Mouse (Mus musculus) embryonic facial prominence, embryonic 11.5 days (tissue): Measurements from ENCODE around the gene Sytl1. TPM values are rescaled to one million over a fixed set of nuclear protein-coding genes. Genes with fewer than 3 reads are reported as not detected.

Experiments used
- ATAC-seq: fragments of 200-750 bp; cut with Nextera tagmentation; replicated peaks from 2 replicates; pipeline ENCODE4 v1.8.0; 2017; ENCODE audit warnings: low read depth; ENCODE audit not compliant: insufficient number of reproducible peaks, low FRiP score, low TSS enrichment
- DNase-seq: peaks from one replicate; pipeline ENCODE4 v3.0.0-alpha.2; 2015; ENCODE audit warnings: low spot score
- H3K27ac ChIP-seq: fragments of 300-500 bp; sonication (generic); replicated peaks from 2 replicates; pipeline ENCODE4 v1.5.1; 2014; ENCODE audit warnings: mild to moderate bottlenecking, low read depth, low read length, control low read depth
- H3K27me3 ChIP-seq: fragments of 300-500 bp; sonication (generic); 2 replicates; pipeline ENCODE4 v1.6.1; 2014; ENCODE audit warnings: mild to moderate bottlenecking, low read length, moderate library complexity, mixed read lengths; ENCODE audit not compliant: control insufficient read depth, insufficient read depth
- H3K36me3 ChIP-seq: fragments of 300-500 bp; sonication (generic); replicated peaks from 2 replicates; pipeline ENCODE4 v1.6.1; 2014; ENCODE audit warnings: low read depth, mild to moderate bottlenecking, low read length, moderate library complexity, mixed read lengths; ENCODE audit not compliant: control insufficient read depth, insufficient read depth
- H3K4me1 ChIP-seq: fragments of 300-500 bp; sonication (generic); 2 replicates; pipeline ENCODE4 v1.6.1; 2014; ENCODE audit warnings: low read length, mixed read lengths; ENCODE audit not compliant: control insufficient read depth, insufficient read depth
- H3K4me2 ChIP-seq: fragments of 300-500 bp; sonication (generic); 2 replicates; pipeline ENCODE4 v1.6.1; 2014; ENCODE audit warnings: low read depth, mild to moderate bottlenecking, control low read depth, low read length, moderate library complexity
- H3K4me3 ChIP-seq: fragments of 300-500 bp; sonication (generic); 2 replicates; pipeline ENCODE4 v1.5.1; 2014; ENCODE audit warnings: low read depth, low read length, control low read depth
- H3K9ac ChIP-seq: fragments of 300-500 bp; sonication (generic); replicated peaks from 2 replicates; pipeline ENCODE4 v1.6.1; 2014; ENCODE audit warnings: mild to moderate bottlenecking, control low read depth, low read length
- H3K9me3 ChIP-seq: fragments of 300-500 bp; sonication (generic); replicated peaks from 2 replicates; pipeline ENCODE4 v1.6.1; 2016; ENCODE audit warnings: mild to moderate bottlenecking, low read length, inconsistent platforms, mixed read lengths; ENCODE audit not compliant: control insufficient read depth
- WGBS: fragments of 180-500 bp; shearing (Covaris S2); extraction: QIAGEN DNeasy Blood & Tissue Kit; methylation state at CpG from one replicate; pipeline ENCODE4 v1.1.7; 2014; 5-methylcytosine and 5-hydroxymethylcytosine counted together
- polyA plus RNA-seq: library from polyadenylated mRNA; unstranded; fragments of >200 nt; fragmentation: Nextera tagmentation; extraction: Ambion mirVana; gene quantifications from 2 replicates; pipeline ENCODE4 v1.2.1, GENCODE M21; 2014

Sytl1 gene
- polyA plus RNA-seq, 1 experiment from 2014 or later: 1.2 TPM

DNA sequence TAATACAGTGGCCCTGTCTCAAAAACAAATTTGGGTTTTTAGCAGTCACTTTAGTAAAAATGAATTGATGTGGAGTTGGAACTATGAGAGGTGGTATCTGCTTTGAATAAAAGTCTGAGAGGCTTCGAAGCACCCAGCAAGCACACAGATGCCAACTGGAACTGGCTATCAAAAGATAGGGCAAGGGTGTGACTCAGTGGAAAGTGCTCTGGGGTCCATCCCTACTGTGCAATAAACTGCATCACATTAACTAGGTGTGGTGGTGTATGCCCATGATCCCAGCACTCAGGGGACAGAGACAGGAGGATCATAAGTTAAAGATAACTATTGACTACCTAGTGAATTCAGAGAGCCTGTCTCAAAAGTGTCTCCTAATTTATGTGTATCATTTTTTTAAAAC, 28.3 kb upstream of the Sytl1 start:
- Histone ChIP-seq H3K36me3 (no peaks in the 10 kb centered on the region), H3K9ac (no peak overlapping the region), H3K27me3 (no peaks in the 10 kb centered on the region), H3K4me2 (no peak overlapping the region), H3K4me1 (peaks cover 7% of the 10 kb centered on the region), H3K27ac (no peak overlapping the region), H3K4me3 (no peak overlapping the region), H3K9me3 (no peaks in the 10 kb centered on the region)
- ATAC-seq: no peak
- 97% methylated on average over 1 of the region's 1 CpGs for WGBS
- no peak for DNase-seq

DNA sequence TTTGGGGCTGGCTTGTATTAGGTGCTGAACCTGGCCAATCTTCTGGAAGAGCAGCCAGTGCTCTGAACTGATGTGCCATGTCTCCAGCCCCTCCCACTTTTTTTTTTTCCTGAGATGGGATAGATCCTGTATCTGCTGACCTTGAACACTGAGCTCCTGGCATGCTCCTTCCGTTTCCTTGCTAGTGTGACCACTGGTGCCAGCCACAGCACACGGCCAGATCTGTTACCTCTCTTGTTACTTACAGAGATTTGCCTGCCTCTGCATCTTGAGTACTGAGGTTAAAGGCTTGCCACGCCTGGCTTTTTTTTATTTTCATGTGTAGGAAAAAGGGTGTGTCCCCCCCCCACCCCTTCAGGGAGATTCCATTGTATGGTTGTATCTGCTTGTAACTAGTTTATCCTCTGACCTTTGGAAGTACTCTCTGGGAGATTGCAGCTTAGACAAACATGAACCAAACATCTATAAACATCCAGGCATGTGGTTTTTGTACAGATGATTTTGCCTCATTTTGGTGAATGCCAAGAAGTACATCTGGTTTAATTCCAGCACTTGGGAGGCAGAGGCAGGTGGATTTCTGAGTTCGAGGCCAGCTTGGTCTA, 23.7 kb upstream of the Sytl1 start:
- no peaks in the 10 kb centered on the region for H3K9me3 ChIP-seq
- H3K36me3 ChIP-seq: no peaks in the 10 kb centered on the region
- DNase-seq: no peak
- H3K27ac ChIP-seq: no peak overlapping the region
- H3K9ac ChIP-seq: no peak overlapping the region
- H3K27me3 ChIP-seq: no peaks in the 10 kb centered on the region
- no peak overlapping the region for H3K4me2 ChIP-seq
- no peaks in the 10 kb centered on the region for H3K4me1 ChIP-seq
- no peak overlapping the region for H3K4me3 ChIP-seq
- no peak for ATAC-seq
- 86% methylated on average over 4 of the region's 4 CpGs for WGBS

DNA sequence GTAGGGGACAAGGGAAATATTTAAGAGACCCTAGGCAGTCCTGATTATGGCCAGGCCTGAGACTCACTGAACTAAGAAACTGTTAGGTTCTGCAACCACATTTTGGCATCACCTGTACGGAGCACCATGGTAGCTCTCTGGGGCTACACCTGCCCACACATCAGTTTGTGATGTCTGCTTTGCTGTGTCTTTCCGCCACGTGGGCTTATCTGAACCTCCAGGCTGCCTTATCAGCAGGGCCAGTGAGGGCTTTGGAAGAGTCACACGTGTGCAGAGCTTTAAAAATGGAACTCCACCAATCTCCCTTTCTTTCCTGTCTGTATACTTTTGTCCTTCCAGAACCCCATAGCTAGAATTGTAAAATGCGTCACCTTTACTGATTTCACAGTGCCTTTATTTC, 23.0 kb upstream of the Sytl1 start:
- WGBS: 84% methylated on average over 5 of the region's 5 CpGs
- no peaks in the 10 kb centered on the region for H3K27me3 ChIP-seq
- no peak for DNase-seq
- H3K36me3 ChIP-seq: no peaks in the 10 kb centered on the region
- H3K27ac ChIP-seq: no peak overlapping the region
- ATAC-seq: no peak
- H3K9me3 ChIP-seq: no peaks in the 10 kb centered on the region
- H3K4me2 ChIP-seq: no peak overlapping the region
- H3K4me1 ChIP-seq: 0 out of 2 replicates have a peak, but pooled peaks cover 2% of the 10 kb centered on the region
- H3K4me3 ChIP-seq: no peak overlapping the region
- H3K9ac ChIP-seq: no peak overlapping the region

GRCm38 (mm10) chr4:133285299-133285698, 22.4 kb upstream of the Sytl1 start:
- no peak overlapping the region for H3K27ac ChIP-seq

DNA sequence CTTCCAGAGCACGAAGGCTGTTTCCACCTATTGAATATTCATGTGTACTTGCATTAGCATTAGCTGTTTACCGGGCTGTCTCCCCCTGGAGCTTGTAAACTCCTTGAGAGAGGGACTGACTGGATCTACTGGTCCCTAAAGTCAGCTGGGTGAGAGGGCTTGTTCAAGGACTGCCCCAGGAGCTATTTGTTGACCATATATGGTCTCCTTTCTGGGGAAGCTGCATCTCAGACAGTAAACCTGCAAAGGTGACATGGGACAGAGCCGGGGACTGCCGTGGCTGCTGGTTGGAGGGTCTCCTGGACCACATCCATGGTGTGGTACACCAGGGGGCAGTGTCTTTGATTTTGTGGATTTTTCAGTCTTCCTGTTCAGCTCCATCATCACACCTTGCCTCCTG, 19.7 kb upstream of the Sytl1 start:
- 24% methylated on average over 4 of the region's 4 CpGs for WGBS
- Histone ChIP-seq H3K36me3 (no peaks in the 10 kb centered on the region), H3K4me2 (no peak overlapping the region), H3K27me3 (no peaks in the 10 kb centered on the region), H3K9me3 (no peaks in the 10 kb centered on the region), H3K27ac (peak overlapping the region; percentile 92), H3K4me1 (0 out of 2 replicates have a peak, but pooled peaks cover 2% of the 10 kb centered on the region), H3K9ac (no peak overlapping the region), H3K4me3 (no peak overlapping the region)
- DNase-seq (peak; percentile 49), ATAC-seq (no peak)

More at GRCm38 (mm10) chr4:133285299-133285698, 22.4 kb upstream of the Sytl1 start:
- no peaks in the 10 kb centered on the region for H3K36me3 ChIP-seq
- no peak overlapping the region for H3K9ac ChIP-seq
- H3K4me2 ChIP-seq: no peak overlapping the region
- H3K27me3 ChIP-seq: no peaks in the 10 kb centered on the region
- H3K4me1 ChIP-seq: 0 out of 2 replicates have a peak, but pooled peaks cover 2% of the 10 kb centered on the region
- H3K9me3 ChIP-seq: no peaks in the 10 kb centered on the region
- ATAC-seq: no peak
- no peak overlapping the region for H3K4me3 ChIP-seq
- DNase-seq: no peak
- WGBS: 80% methylated on average over 3 of the region's 3 CpGs

GRCm38 (mm10) chr4:133281951-133282481, 19.1 kb upstream of the Sytl1 start:
- 12% methylated on average over 5 of the region's 5 CpGs for WGBS
- ATAC-seq: peak; percentile 83
- no peaks in the 10 kb centered on the region for H3K27me3 ChIP-seq

GRCm38 (mm10) chr4:133281513-133281912, 18.6 kb upstream of the Sytl1 start:
- no peaks in the 10 kb centered on the region for H3K27me3 ChIP-seq
- H3K4me1 ChIP-seq: 0 out of 2 replicates have a peak, but pooled peaks cover 2% of the 10 kb centered on the region
- H3K4me2 ChIP-seq: peak overlapping the region; percentile 6; the same call in 1 of the 2 replicates
- no peak for ATAC-seq
- WGBS: 29% methylated on average over 7 of the region's 7 CpGs
- peak overlapping the region; percentile 35 for H3K9ac ChIP-seq
- no peak overlapping the region for H3K4me3 ChIP-seq
- DNase-seq: no peak
- no peaks in the 10 kb centered on the region for H3K36me3 ChIP-seq
- peak overlapping the region; percentile 92 for H3K27ac ChIP-seq
- H3K9me3 ChIP-seq: no peaks in the 10 kb centered on the region

More at GRCm38 (mm10) chr4:133281951-133282481, 19.1 kb upstream of the Sytl1 start:
- Histone ChIP-seq H3K4me1 (0 out of 2 replicates have a peak, but pooled peaks cover 2% of the 10 kb centered on the region), H3K9me3 (no peaks in the 10 kb centered on the region), H3K27ac (peak overlapping the region; percentile 92), H3K4me2 (peak overlapping the region; percentile 19), H3K36me3 (no peaks in the 10 kb centered on the region), H3K9ac (peak overlapping the region; percentile 35), H3K4me3 (no peak overlapping the region)
- DNase-seq: peak; percentile 89

GRCm38 (mm10) chr4:133278482-133278881, 15.6 kb upstream of the Sytl1 start:
- Histone ChIP-seq H3K27me3 (no peaks in the 10 kb centered on the region), H3K4me2 (peak overlapping the region; percentile 69; the same call in 1 of the 2 replicates), H3K9me3 (no peaks in the 10 kb centered on the region), H3K4me1 (peaks cover 2% of the 10 kb centered on the region; the same call in 1 of the 2 replicates), H3K27ac (no peak overlapping the region), H3K9ac (peak overlapping the region; percentile 87), H3K4me3 (no peak overlapping the region), H3K36me3 (no peaks in the 10 kb centered on the region)
- ATAC-seq (no peak), DNase-seq (no peak)
- 93% methylated on average over 3 of the region's 3 CpGs for WGBS
